Mouse (Mus musculus): ENCODE measurements around the gene Ssh2.
"Not testable (repeated sequence)": the region's sequence is repeated elsewhere in the genome, so short reads cannot be mapped to it uniquely, and the experiment has no call there.

Gene Ssh2

GRCm38 (mm10) chr11:77385706-77386690 lies 169.9 kb downstream of the Ssh2 start:
- DNase-seq (ENCODE audit: extremely low read depth, insufficient read length, low spot score): peak; percentile 42

GRCm38 (mm10) chr11:77388197-77388596 lies 172.1 kb downstream of the Ssh2 start:
- not testable (repeated sequence) for DNase-seq (ENCODE audit: extremely low read depth, insufficient read length, low spot score)

- no peak for DNase-seq (ENCODE audit: extremely low read depth, insufficient read length, low spot score)
These were observed 179.5 kb downstream of the Ssh2 start for GRCm38 (mm10) chr11:77395539-77395938.

- no peak for DNase-seq (ENCODE audit: extremely low read depth, insufficient read length, low spot score)
These were observed 186.4 kb downstream of the Ssh2 start for GRCm38 (mm10) chr11:77402508-77402907.

- DNase-seq (ENCODE audit: extremely low read depth, insufficient read length, low spot score): no peak
These were observed 190.2 kb downstream of the Ssh2 start for GRCm38 (mm10) chr11:77406329-77406728.

GRCm38 (mm10) chr11:77409879-77410278 lies 193.8 kb downstream of the Ssh2 start:
- DNase-seq (ENCODE audit: extremely low read depth, insufficient read length, low spot score): peak; percentile 10

- DNase-seq (ENCODE audit: extremely low read depth, insufficient read length, low spot score): no peak
These were observed 195.2 kb downstream of the Ssh2 start for GRCm38 (mm10) chr11:77411284-77411683.

- DNase-seq (ENCODE audit: extremely low read depth, insufficient read length, low spot score): no peak
These were observed 198.2 kb downstream of the Ssh2 start for GRCm38 (mm10) chr11:77414141-77414839.

GRCm38 (mm10) chr11:77416212-77417000 lies 200.3 kb downstream of the Ssh2 start:
- no peak for DNase-seq (ENCODE audit: extremely low read depth, insufficient read length, low spot score)

GRCm38 (mm10) chr11:77418021-77418420 lies 201.9 kb downstream of the Ssh2 start:
- no peak for DNase-seq (ENCODE audit: extremely low read depth, insufficient read length, low spot score)

GRCm38 (mm10) chr11:77423175-77423859 lies 207.2 kb downstream of the Ssh2 start:
- DNase-seq (ENCODE audit: extremely low read depth, insufficient read length, low spot score): no peak

- DNase-seq (ENCODE audit: extremely low read depth, insufficient read length, low spot score): no peak
These were observed 212.4 kb downstream of the Ssh2 start for GRCm38 (mm10) chr11:77428446-77428845.

- no peak for DNase-seq (ENCODE audit: extremely low read depth, insufficient read length, low spot score)
These were observed 220.9 kb downstream of the Ssh2 start for GRCm38 (mm10) chr11:77437026-77437425.

GRCm38 (mm10) chr11:77440081-77440480 lies 224.0 kb downstream of the Ssh2 start:
- no peak for DNase-seq (ENCODE audit: extremely low read depth, insufficient read length, low spot score)

- no peak for DNase-seq (ENCODE audit: extremely low read depth, insufficient read length, low spot score)
These were observed 224.9 kb downstream of the Ssh2 start for GRCm38 (mm10) chr11:77441020-77441419.

- DNase-seq (ENCODE audit: extremely low read depth, insufficient read length, low spot score): peak; percentile 46
These were observed 226.4 kb downstream of the Ssh2 start for GRCm38 (mm10) chr11:77442186-77443170.

GRCm38 (mm10) chr11:77444939-77445338 lies 228.9 kb downstream of the Ssh2 start:
- DNase-seq (ENCODE audit: extremely low read depth, insufficient read length, low spot score): no peak

GRCm38 (mm10) chr11:77446628-77447041 lies 230.5 kb downstream of the Ssh2 start:
- DNase-seq (ENCODE audit: extremely low read depth, insufficient read length, low spot score): peak; percentile 44

- DNase-seq (ENCODE audit: extremely low read depth, insufficient read length, low spot score): no peak
These were observed 233.1 kb downstream of the Ssh2 start for GRCm38 (mm10) chr11:77449224-77449623.
